Mouse (Mus musculus) MEL (cell line): ENCODE measurements around the gene Senp1. TPM values are rescaled to one million over a fixed set of nuclear protein-coding genes. Genes with fewer than 3 reads are reported as not detected.

Experiments
- DNase-seq: peaks from one replicate; pipeline ENCODE4 v3.0.0; 2011; ENCODE audit warnings: low read depth, low spot score
- H3K27ac ChIP-seq: 2 replicates; pipeline ENCODE4 v1.5.1; 2012; ENCODE audit warnings: low read depth, mild to moderate bottlenecking, control low read depth, low read length, moderate library complexity; ENCODE audit not compliant: control insufficient read depth
- H3K27me3 ChIP-seq, 2 experiments: fragments of 150-350 bp in 1 of 2; sonication (generic) in 1 of 2; 2 replicates each; pipeline ENCODE4 v1.6.1; 2012; ENCODE audit warnings: low read length in 2 of 2, mild to moderate bottlenecking in 2 of 2, improper control_type of control experiment in 1 of 2, moderate library complexity in 1 of 2; ENCODE audit not compliant: insufficient read depth in 2 of 2, control insufficient read depth in 1 of 2
- H3K36me3 ChIP-seq, 2 experiments: 2 replicates each; pipeline ENCODE4 v1.6.1; 2012 to 2014; ENCODE audit warnings: low read length in 2 of 2, improper control_type of control experiment in 1 of 2, inconsistent platforms in 1 of 2, mild to moderate bottlenecking in 1 of 2; ENCODE audit not compliant: insufficient read depth in 2 of 2, control insufficient read depth in 1 of 2
- H3K4me1 ChIP-seq, 2 experiments: fragments of 150-350 bp in 1 of 2; sonication (generic) in 1 of 2; 2 replicates each; pipeline ENCODE4 v1.6.1; 2012; ENCODE audit warnings: low read length in 2 of 2, improper control_type of control experiment in 1 of 2, mild to moderate bottlenecking in 1 of 2; ENCODE audit not compliant: insufficient read depth in 2 of 2, control insufficient read depth in 1 of 2
- H3K4me3 ChIP-seq, 2 experiments: fragments of 150-350 bp in 1 of 2; sonication (generic) in 1 of 2; 2 replicates each; pipeline ENCODE4 v1.5.1; 2012; ENCODE audit warnings: low read depth in 2 of 2, low read length in 2 of 2, mild to moderate bottlenecking in 2 of 2, moderate library complexity in 2 of 2, control low read depth in 1 of 2, improper control_type of control experiment in 1 of 2; ENCODE audit not compliant: control insufficient read depth in 1 of 2, insufficient read depth in 1 of 2
- H3K79me2 ChIP-seq: 2 replicates; pipeline ENCODE4 v1.6.1; 2012; ENCODE audit warnings: mild to moderate bottlenecking, low read length, moderate library complexity; ENCODE audit not compliant: control insufficient read depth, poor library complexity, insufficient read depth
- H3K9ac ChIP-seq: 2 replicates; pipeline ENCODE4 v1.6.1; 2012; ENCODE audit warnings: low read depth, mild to moderate bottlenecking, control low read depth, low read length, moderate library complexity; ENCODE audit not compliant: control insufficient read depth, poor library complexity, severe bottlenecking
- H3K9me3 ChIP-seq: fragments of 150-350 bp; sonication (generic); replicated peaks from 2 replicates; pipeline ENCODE4 v1.6.1; 2012; ENCODE audit warnings: mild to moderate bottlenecking, low read length, improper control_type of control experiment, moderate library complexity; ENCODE audit not compliant: insufficient read depth
- CHD2 ChIP-seq: IDR thresholded peaks from 2 replicates; pipeline ENCODE4 v1.6.1; 2011; ENCODE audit warnings: low read length, improper control_type of control experiment
- E2F4 ChIP-seq: IDR thresholded peaks from 2 replicates; pipeline ENCODE4 v1.6.1; 2011; ENCODE audit warnings: low read depth, low read length, improper control_type of control experiment, borderline replicate concordance
- EP300 ChIP-seq, 2 experiments: IDR thresholded peaks; 2 replicates each; pipeline ENCODE4 v1.6.1; 2011; ENCODE audit warnings: improper control_type of control experiment in 2 of 2, low read length in 2 of 2, low read depth in 1 of 2, mild to moderate bottlenecking in 1 of 2
- ETS1 ChIP-seq: IDR thresholded peaks from 2 replicates; pipeline ENCODE4 v1.6.1; 2012; ENCODE audit warnings: low read depth, mild to moderate bottlenecking, inconsistent platforms, low read length, improper control_type of control experiment, moderate library complexity
- GABPA ChIP-seq: IDR thresholded peaks from 2 replicates; pipeline ENCODE4 v1.6.1; 2012; ENCODE audit warnings: low read depth, mild to moderate bottlenecking, inconsistent platforms, low read length, improper control_type of control experiment, moderate library complexity
- GATA1 ChIP-seq: IDR thresholded peaks from 2 replicates; pipeline ENCODE4 v1.6.1; 2011; ENCODE audit warnings: low read depth, low read length, improper control_type of control experiment
- HCFC1 ChIP-seq: IDR thresholded peaks from 2 replicates; pipeline ENCODE4 v1.6.1; 2012; ENCODE audit warnings: low read depth, mild to moderate bottlenecking, inconsistent platforms, low read length, improper control_type of control experiment, moderate library complexity
- KAT2A ChIP-seq: conservative IDR thresholded peaks from 2 replicates; pipeline ENCODE4 v1.6.1; 2012; ENCODE audit warnings: low read depth, low read length, improper control_type of control experiment, inconsistent platforms
- MAFK ChIP-seq: IDR thresholded peaks from 2 replicates; pipeline ENCODE4 v1.6.1; 2011; ENCODE audit warnings: low read depth, mild to moderate bottlenecking, low read length, improper control_type of control experiment, borderline replicate concordance
- MAX ChIP-seq: IDR thresholded peaks from 2 replicates; pipeline ENCODE4 v1.6.1; 2011; ENCODE audit warnings: low read length, improper control_type of control experiment
- MEF2A ChIP-seq: IDR thresholded peaks from 2 replicates; pipeline ENCODE4 v1.6.1; 2014; ENCODE audit warnings: low read depth, mild to moderate bottlenecking, inconsistent platforms, low read length, improper control_type of control experiment; ENCODE audit not compliant: poor library complexity, insufficient replicate concordance, severe bottlenecking; ENCODE audit errors: extremely low read depth
- MYB ChIP-seq: IDR thresholded peaks from 2 replicates; pipeline ENCODE4 v1.6.1; 2011; ENCODE audit warnings: mild to moderate bottlenecking, low read depth, low read length, improper control_type of control experiment
- NELFE ChIP-seq: IDR thresholded peaks from 2 replicates; pipeline ENCODE4 v1.6.1; 2011; ENCODE audit warnings: low read depth, low read length, improper control_type of control experiment
- POLR2A ChIP-seq, 2 experiments: IDR thresholded peaks; 2 replicates each; pipeline ENCODE4 v1.6.1; 2011 to 2012; ENCODE audit warnings: low read length in 2 of 2, mild to moderate bottlenecking in 2 of 2, control low read depth in 1 of 2, improper control_type of control experiment in 1 of 2, low read depth in 1 of 2, moderate library complexity in 1 of 2; ENCODE audit not compliant: control insufficient read depth in 1 of 2, insufficient read depth in 1 of 2, poor library complexity in 1 of 2
- POLR2AphosphoS2 ChIP-seq: IDR thresholded peaks from 2 replicates; pipeline ENCODE4 v1.6.1; 2011; ENCODE audit warnings: low read length, improper control_type of control experiment
- POLR2AphosphoS5 ChIP-seq: IDR thresholded peaks from 2 replicates; pipeline ENCODE4 v1.6.1; 2012; ENCODE audit warnings: low read depth, borderline replicate concordance, mild to moderate bottlenecking, inconsistent platforms, low read length, moderate library complexity, mixed read lengths
- RCOR1 ChIP-seq: IDR thresholded peaks from 2 replicates; pipeline ENCODE4 v1.6.1; 2012; ENCODE audit warnings: low read depth, mild to moderate bottlenecking, inconsistent platforms, low read length, improper control_type of control experiment
- SMC3 ChIP-seq: IDR thresholded peaks from 2 replicates; pipeline ENCODE4 v1.6.1; 2011; ENCODE audit warnings: low read depth, low read length, improper control_type of control experiment
- TBP ChIP-seq: IDR thresholded peaks from 2 replicates; pipeline ENCODE4 v1.8.0; 2011; ENCODE audit warnings: low read depth, low read length, improper control_type of control experiment
- UBTF ChIP-seq: IDR thresholded peaks from 2 replicates; pipeline ENCODE4 v1.6.1; 2012; ENCODE audit warnings: low read depth, mild to moderate bottlenecking, inconsistent platforms, low read length, improper control_type of control experiment, moderate library complexity, borderline replicate concordance; ENCODE audit not compliant: insufficient read depth
- USF1 ChIP-seq: IDR thresholded peaks from 2 replicates; pipeline ENCODE4 v1.6.1; 2014; ENCODE audit warnings: low read depth, mild to moderate bottlenecking, inconsistent platforms, low read length, improper control_type of control experiment, moderate library complexity
- ZC3H11A ChIP-seq: IDR thresholded peaks from 2 replicates; pipeline ENCODE4 v1.6.1; 2012; ENCODE audit warnings: low read depth, mild to moderate bottlenecking, inconsistent platforms, low read length, improper control_type of control experiment
- ZKSCAN1 ChIP-seq: IDR thresholded peaks from 2 replicates; pipeline ENCODE4 v1.6.1; 2012; ENCODE audit warnings: low read depth, mild to moderate bottlenecking, inconsistent platforms, low read length, improper control_type of control experiment, moderate library complexity
- ZNF384 ChIP-seq: IDR thresholded peaks from 2 replicates; pipeline ENCODE4 v1.6.1; 2012; ENCODE audit warnings: low read depth, mild to moderate bottlenecking, inconsistent platforms, low read length, improper control_type of control experiment
- polyA plus RNA-seq, 2 experiments: library from polyadenylated mRNA; stranded (reverse) in 1 of 2; unstranded in 1 of 2; fragments of >175 nt in 1 of 2; fragments of >200 nt in 1 of 2; gene quantifications; 2 replicates each; pipeline versions ENCODE4 v1.2.1 to v1.2.4; 2012; ENCODE audit warnings: low replicate concordance in 2 of 2, low read depth in 1 of 2; ENCODE audit not compliant: insufficient read length in 2 of 2, insufficient read depth in 1 of 2, missing spikeins in 1 of 2
- total RNA-seq: library from RNA; depleted of rRNA; stranded (reverse); fragments of 300-350 nt; gene quantifications from 2 replicates; pipeline ENCODE4 v1.2.3, GENCODE M21; 2012

The Senp1 gene
- total and polyA plus RNA-seq, 3 experiments = 34.1 to 96.5 TPM; not detected in 1

DNA sequence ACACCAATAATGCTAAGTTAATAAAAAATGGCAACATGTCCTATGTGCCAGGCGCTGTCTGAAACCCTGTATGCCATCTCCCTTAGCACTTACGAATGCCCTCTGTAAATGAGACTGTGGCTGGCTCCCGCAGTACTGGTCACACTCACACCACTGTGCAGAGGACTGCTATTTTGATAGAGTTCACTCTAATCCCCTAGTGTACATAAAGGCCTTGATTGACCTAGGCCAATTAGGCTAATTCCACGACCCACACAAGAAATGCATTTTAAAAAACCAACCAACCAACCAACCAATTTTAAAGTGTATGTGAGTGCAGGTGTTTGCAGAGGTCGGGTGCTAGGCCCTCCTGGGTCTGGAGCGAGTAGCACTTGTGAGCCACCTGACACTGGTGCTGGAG lies 63.7 kb downstream of the Senp1 start:
- Histone ChIP-seq H3K27me3 (peaks cover 41 to 48% of the 10 kb centered on the region in 2 experiments), H3K4me1 (no peaks in the 10 kb centered on the region), H3K27ac (no peak overlapping the region), H3K9ac (no peak overlapping the region), H3K79me2 (no peaks in the 10 kb centered on the region), H3K36me3 (no peaks in the 10 kb centered on the region), H3K9me3 (no peaks in the 10 kb centered on the region), H3K4me3 (no peak overlapping the region)
- DNase-seq = no peak
- TF ChIP-seq ZKSCAN1 = no peak
- no peak for TF ChIP-seq ETS1
- no peak for TF ChIP-seq POLR2A (IDR thresholded peaks at IDR 0.05; ENCODE audit: control insufficient read depth in 1 of 2, insufficient read depth in 1 of 2, low read depth in 1 of 2, low read length in 2 of 2, poor library complexity in 1 of 2)
- no peak for TF ChIP-seq UBTF
- TF ChIP-seq RCOR1 = no peak
- no peak for TF ChIP-seq MAFK
- no peak for TF ChIP-seq MEF2A
- TF ChIP-seq NELFE = no peak

- no peak overlapping the region for H3K27ac ChIP-seq
- H3K79me2 ChIP-seq = no peaks in the 10 kb centered on the region
Measured at GRCm38 (mm10) chr15:98026967-98027904, 66.3 kb downstream of the Senp1 start.

GRCm38 (mm10) chr15:98025611-98026010 lies 67.9 kb downstream of the Senp1 start:
- DNase-seq = no peak
- no peak overlapping the region for H3K27ac ChIP-seq
- TF ChIP-seq ZNF384 (no peak), SMC3 (no peak), MAX (no peak), MYB (no peak), UBTF (no peak), USF1 (no peak), ZC3H11A (no peak), E2F4 (no peak), KAT2A (no peak), ETS1 (no peak), CHD2 (no peak), EP300 (IDR thresholded peaks at IDR 0.05; ENCODE audit: low read depth in 1 of 2, low read length in 2 of 2) (no peak), POLR2AphosphoS5 (no peak), NELFE (no peak), HCFC1 (no peak), GATA1 (no peak)
- H3K4me3 ChIP-seq = no peak overlapping the region
- no peaks in the 10 kb centered on the region for H3K36me3 ChIP-seq
- no peaks in the 10 kb centered on the region for H3K9me3 ChIP-seq
- H3K79me2 ChIP-seq = no peaks in the 10 kb centered on the region
- H3K9ac ChIP-seq = no peak overlapping the region
- H3K4me1 ChIP-seq = no peaks in the 10 kb centered on the region
- peaks cover 50 to 58% of the 10 kb centered on the region in 2 experiments for H3K27me3 ChIP-seq

More at GRCm38 (mm10) chr15:98026967-98027904, 66.3 kb downstream of the Senp1 start:
- no peak for TF ChIP-seq POLR2AphosphoS2
- no peak for TF ChIP-seq RCOR1
- no peak for TF ChIP-seq TBP
- no peak for TF ChIP-seq NELFE
- no peak for TF ChIP-seq MAX
- TF ChIP-seq GABPA = no peak
- Histone ChIP-seq H3K9me3 (no peaks in the 10 kb centered on the region), H3K4me1 (no peaks in the 10 kb centered on the region), H3K4me3 (no peak overlapping the region), H3K9ac (no peak overlapping the region), H3K27me3 (peaks cover 49 to 59% of the 10 kb centered on the region in 2 experiments), H3K36me3 (no peaks in the 10 kb centered on the region)
- DNase-seq = no peak
